Mouse (Mus musculus): ENCODE measurements around the gene Fancg. TPM values are rescaled to one million over a fixed set of nuclear protein-coding genes. Genes with fewer than 3 reads are reported as not detected.

Gene Fancg
- polyA plus RNA-seq (2015; fragmentation: Nextera tagmentation; extraction: Ambion mirVana): 4.5 and 5.5 TPM in 2 replicates

DNA sequence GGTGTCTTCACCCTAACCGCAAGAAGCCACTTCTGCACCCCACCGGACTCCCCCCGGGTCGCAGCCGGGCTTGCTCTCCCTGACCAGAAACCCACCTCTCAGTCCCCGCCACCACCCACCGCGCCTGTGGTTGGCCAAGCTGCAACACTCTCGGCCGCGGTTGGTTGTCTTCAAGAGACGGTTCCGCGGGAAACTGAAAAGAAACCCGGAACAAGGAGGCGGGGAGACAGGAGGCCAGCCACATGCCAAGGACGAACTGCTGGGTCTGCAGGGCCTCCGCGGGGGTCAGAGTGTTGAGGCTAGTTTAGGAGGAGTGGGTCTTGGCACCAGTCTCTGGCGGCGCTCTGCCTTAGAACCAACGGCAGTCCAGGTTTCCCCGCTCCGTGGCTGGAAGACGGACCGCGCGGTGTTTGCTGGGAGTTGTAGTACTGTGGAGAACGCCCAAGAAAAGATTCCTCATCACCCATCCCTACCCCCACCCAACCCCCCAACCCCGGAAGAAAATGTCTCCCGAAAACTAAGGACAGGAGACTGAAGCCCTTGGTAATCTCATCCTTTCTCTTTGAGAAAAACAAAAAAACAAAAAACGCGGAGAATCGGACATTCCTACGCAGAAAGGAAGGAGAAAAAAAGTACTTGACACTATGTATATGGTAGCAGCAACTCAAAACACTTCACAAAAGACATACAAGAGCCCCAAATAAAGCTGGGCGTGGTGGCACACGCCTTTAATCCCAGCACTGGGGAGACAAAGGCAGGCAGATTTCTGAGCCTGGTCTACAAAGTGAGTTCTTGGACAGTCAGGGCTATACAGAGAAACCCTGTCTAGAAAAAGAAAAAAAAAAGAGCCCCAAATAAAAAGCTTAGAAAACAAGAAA lies at the start of gene Fancg:
TSS of gene Fancg (minus strand) at position 346 of the 878 bp plus-strand sequence.
- peaks cover 6% of the 10 kb centered on the region; the same call in 1 of the 2 replicates for H3K4me1 ChIP-seq (ENCODE audit: insufficient read depth)
- peak within 1 kb of the TSS; percentile 96 for H3K4me2 ChIP-seq (ENCODE audit: low read depth, low read length)
- DNase-seq (peak; percentile 82), ATAC-seq (peak; percentile 83)
- TF ChIP-seq CTCF (IDR thresholded peaks at IDR 0.05; ENCODE audit: low read depth): no peak
- TF ChIP-seq EP300 (IDR thresholded peaks at IDR 0.05; ENCODE audit: low read depth): no peak
- WGBS (ENCODE audit: insufficient replicate concordance): under 1% methylated on average over 37 of the region's 37 CpGs
- H3K27me3 ChIP-seq (ENCODE audit: insufficient read depth, low read length): no peaks in the 10 kb centered on the region
- H3K9me3 ChIP-seq (ENCODE audit: low read length): no peaks in the 10 kb centered on the region
- H3K4me3 ChIP-seq (ENCODE audit: low read depth, low read length): peak within 1 kb of the TSS; percentile 88
- H3K9ac ChIP-seq (replicated peaks): peak within 1 kb of the TSS; percentile 84
- H3K27ac ChIP-seq (ENCODE audit: low read depth): peak within 1 kb of the TSS; percentile 61
- no peaks in the 10 kb centered on the region for H3K36me3 ChIP-seq (replicated peaks; ENCODE audit: insufficient read depth, low read length)

DNA sequence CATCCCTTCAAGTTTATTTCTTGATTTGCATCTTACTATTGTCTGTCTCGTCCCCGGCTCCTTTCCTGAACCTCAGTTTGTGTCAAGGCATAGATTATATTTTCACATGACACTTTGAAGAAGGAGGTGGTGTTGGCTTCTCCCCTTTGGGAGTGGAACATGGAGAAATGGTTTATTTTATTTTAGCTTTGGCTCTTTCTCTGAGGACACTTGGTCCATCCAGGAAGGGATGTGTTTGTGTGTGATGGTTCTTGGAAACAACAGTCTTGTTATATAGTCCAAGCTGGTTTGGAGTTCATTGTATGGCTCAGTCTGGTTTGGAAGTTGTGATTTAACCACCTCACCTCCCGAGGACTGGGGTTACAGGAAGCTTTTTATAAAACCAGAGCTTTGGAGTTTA lies 49.4 kb upstream of the Fancg start:
- H3K4me2 ChIP-seq (ENCODE audit: low read depth, low read length): peak overlapping the region; percentile 96
- no peak for ATAC-seq

DNA sequence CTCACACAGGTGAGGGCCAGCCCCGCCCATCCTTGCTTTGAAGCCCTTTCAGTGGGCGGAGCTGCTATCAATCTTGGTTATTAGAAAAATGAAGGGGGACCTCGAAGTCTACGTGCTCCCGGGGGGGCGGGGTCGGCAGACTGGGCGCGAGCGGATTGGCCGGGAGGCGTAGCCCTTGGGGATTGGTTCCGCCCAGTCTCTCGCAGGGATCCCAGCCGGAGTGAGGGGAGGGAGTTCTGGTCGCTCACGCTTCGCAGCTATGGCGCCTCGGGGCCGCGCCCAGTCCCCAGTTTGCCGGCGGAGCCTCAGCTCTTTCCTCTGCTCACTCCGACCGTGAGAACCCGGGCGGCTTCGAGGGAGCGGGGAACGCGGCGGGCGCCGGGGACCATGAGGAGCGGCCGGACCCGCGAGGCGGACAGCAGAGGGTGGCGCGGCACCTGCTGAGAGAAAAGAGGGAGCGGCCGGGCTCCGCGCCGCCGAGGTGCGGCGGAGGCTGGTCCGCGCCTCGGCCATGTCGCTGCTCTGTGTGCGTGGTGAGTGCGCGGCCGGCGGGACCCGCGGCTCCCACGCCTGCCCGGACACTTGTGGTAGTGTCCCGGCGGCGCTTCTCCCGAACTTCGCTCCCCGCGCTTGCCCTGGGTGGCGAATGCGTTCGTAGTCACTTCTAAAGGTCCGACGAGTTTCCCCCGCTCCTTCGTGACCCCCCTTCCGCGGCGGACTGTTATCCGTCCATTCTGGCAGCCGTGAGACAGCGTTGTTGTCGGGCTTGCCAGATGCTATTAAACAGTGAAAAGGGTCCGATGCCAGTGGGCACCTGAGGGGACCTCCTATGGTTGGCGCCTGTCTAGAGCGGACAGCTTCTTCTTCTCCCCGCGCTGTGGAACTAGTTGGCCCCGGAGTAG lies 48.7 kb upstream of the Fancg start, which contains the start of gene Unc13b:
TSS of gene Unc13b (plus strand) at position 201 of the 902 bp plus-strand sequence.
- Histone ChIP-seq H3K4me2 (ENCODE audit: low read depth, low read length) (peak within 1 kb of the TSS; percentile 96), H3K9me3 (ENCODE audit: low read length) (no peaks in the 10 kb centered on the region), H3K36me3 (replicated peaks; ENCODE audit: insufficient read depth, low read length) (no peaks in the 10 kb centered on the region), H3K27ac (ENCODE audit: low read depth) (0 out of 2 replicates have a peak within 1 kb of the TSS, but pooled peaks have one; percentile 29), H3K4me3 (ENCODE audit: low read depth, low read length) (peak within 1 kb of the TSS; percentile 66), H3K9ac (replicated peaks) (peak within 1 kb of the TSS; percentile 61), H3K27me3 (ENCODE audit: insufficient read depth, low read length) (peaks cover 35% of the 10 kb centered on the region), H3K4me1 (ENCODE audit: insufficient read depth) (peaks cover 13% of the 10 kb centered on the region)
- TF ChIP-seq CTCF (IDR thresholded peaks at IDR 0.05; ENCODE audit: low read depth) (no peak), EP300 (IDR thresholded peaks at IDR 0.05; ENCODE audit: low read depth) (no peak)
- DNase-seq: peak; percentile 88
- under 1% methylated on average over 68 of the region's 90 CpGs for WGBS (ENCODE audit: insufficient replicate concordance)
- peak; percentile 97 for ATAC-seq

More for the DNA sequence above, 49.4 kb upstream of the Fancg start:
- H3K9me3 ChIP-seq (ENCODE audit: low read length): no peaks in the 10 kb centered on the region
- H3K36me3 ChIP-seq (replicated peaks; ENCODE audit: insufficient read depth, low read length): no peaks in the 10 kb centered on the region
- H3K27me3 ChIP-seq (ENCODE audit: insufficient read depth, low read length): peaks cover 35% of the 10 kb centered on the region
- no peak for TF ChIP-seq CTCF (IDR thresholded peaks at IDR 0.05; ENCODE audit: low read depth)
- no peak for TF ChIP-seq EP300 (IDR thresholded peaks at IDR 0.05; ENCODE audit: low read depth)
- H3K4me1 ChIP-seq (ENCODE audit: insufficient read depth): peaks cover 13% of the 10 kb centered on the region
- DNase-seq: no peak
- WGBS (ENCODE audit: insufficient replicate concordance): 30% methylated on average over 3 of the region's 3 CpGs
- no peak overlapping the region for H3K9ac ChIP-seq (replicated peaks)
- no peak overlapping the region for H3K27ac ChIP-seq (ENCODE audit: low read depth)
- peak overlapping the region; percentile 66 for H3K4me3 ChIP-seq (ENCODE audit: low read depth, low read length)

GRCm38 (mm10) chr4:43058392-43058752 lies 48.1 kb upstream of the Fancg start:
- H3K27ac ChIP-seq (ENCODE audit: low read depth): no peak overlapping the region
- no peak overlapping the region for H3K9ac ChIP-seq (replicated peaks)
- no peaks in the 10 kb centered on the region for H3K9me3 ChIP-seq (ENCODE audit: low read length)
- 19% methylated on average over 8 of the region's 8 CpGs for WGBS (ENCODE audit: insufficient replicate concordance)
- no peaks in the 10 kb centered on the region for H3K36me3 ChIP-seq (replicated peaks; ENCODE audit: insufficient read depth, low read length)
- peak overlapping the region; percentile 66 for H3K4me3 ChIP-seq (ENCODE audit: low read depth, low read length)
- TF ChIP-seq EP300 (IDR thresholded peaks at IDR 0.05; ENCODE audit: low read depth): no peak
- peaks cover 13% of the 10 kb centered on the region for H3K4me1 ChIP-seq (ENCODE audit: insufficient read depth)
- H3K27me3 ChIP-seq (ENCODE audit: insufficient read depth, low read length): peaks cover 35% of the 10 kb centered on the region
- ATAC-seq: no peak
- DNase-seq: no peak
- H3K4me2 ChIP-seq (ENCODE audit: low read depth, low read length): peak overlapping the region; percentile 96

GRCm38 (mm10) chr4:43057654-43058053 lies 47.3 kb upstream of the Fancg start:
- no peak overlapping the region for H3K4me3 ChIP-seq (ENCODE audit: low read depth, low read length)
- H3K9me3 ChIP-seq (ENCODE audit: low read length): no peaks in the 10 kb centered on the region
- no peak overlapping the region for H3K4me2 ChIP-seq (ENCODE audit: low read depth, low read length)
- ATAC-seq (no peak), DNase-seq (no peak)
- H3K4me1 ChIP-seq (ENCODE audit: insufficient read depth): peaks cover 13% of the 10 kb centered on the region
- peaks cover 35% of the 10 kb centered on the region for H3K27me3 ChIP-seq (ENCODE audit: insufficient read depth, low read length)
- no peak overlapping the region for H3K27ac ChIP-seq (ENCODE audit: low read depth)
- WGBS (ENCODE audit: insufficient replicate concordance): 84% methylated on average over 5 of the region's 5 CpGs
- no peaks in the 10 kb centered on the region for H3K36me3 ChIP-seq (replicated peaks; ENCODE audit: insufficient read depth, low read length)
- no peak overlapping the region for H3K9ac ChIP-seq (replicated peaks)
- no peak for TF ChIP-seq EP300 (IDR thresholded peaks at IDR 0.05; ENCODE audit: low read depth)
- no peak for TF ChIP-seq CTCF (IDR thresholded peaks at IDR 0.05; ENCODE audit: low read depth)

Measured in liver, postnatal 0 days (tissue).